ENCODE assay signal across 12 mouse cellular contexts in genomic region chr8:115196859-115197258, GRCm38 (mm10).
A peak's percentile ranks its signal among the peaks of the same experiment; 100 is the strongest.
DNase-seq lines count a peak whose midpoint lies in the region; ATAC-seq and TF ChIP-seq lines count a peak whose summit lies in the region.
"Had no signal": no experiment of that assay in that cellular context is flagged by ENCODE, and none has a peak within 500 bp of the region (broad histone marks: within the 10 kb centered on the region; RNA-seq: fewer than 3 reads in every experiment).

No protein-coding gene starts in this region.

- no peak overlapping the region for H3K4me3 ChIP-seq in midbrain, embryonic 11.5 days (ENCODE audit: low read depth, low read length)
- H3K4me3 ChIP-seq in midbrain, embryonic 16.5 days (ENCODE audit: low read depth, low read length): no peak overlapping the region
- H3K4me3 ChIP-seq in embryonic facial prominence, embryonic 14.5 days (ENCODE audit: low read depth, low read length): no peak overlapping the region
- no peak overlapping the region for H3K4me3 ChIP-seq in myocyte
- H3K4me3 ChIP-seq in kidney, embryonic 14.5 days (ENCODE audit: low read length): no peak overlapping the region
- H3K4me3 ChIP-seq: heart, embryonic 13.5 days; neural tube, embryonic 15.5 days had no signal

- H3K4me1 ChIP-seq in midbrain, embryonic 11.5 days (ENCODE audit: control insufficient read depth, insufficient read depth, low read length): peaks cover 10% of the 10 kb centered on the region
- H3K4me1 ChIP-seq in midbrain, embryonic 16.5 days (ENCODE audit: control insufficient read depth, insufficient read depth, low read length): peaks cover 9% of the 10 kb centered on the region; the same call in 1 of the 2 replicates
- H3K4me1 ChIP-seq in embryonic facial prominence, embryonic 14.5 days (ENCODE audit: control insufficient read depth, insufficient read depth, low read length): peaks cover 11% of the 10 kb centered on the region
- H3K4me1 ChIP-seq in kidney, embryonic 14.5 days (ENCODE audit: control insufficient read depth, insufficient read depth, low read length): no peaks in the 10 kb centered on the region

- 0 out of 2 replicates have a peak, but pooled peaks have one; percentile 52 for ATAC-seq in midbrain, embryonic 11.5 days (ENCODE audit: low FRiP score)
- no peak for ATAC-seq in midbrain, embryonic 16.5 days
- ATAC-seq in activated CD4-positive, CD25-positive, alpha-beta regulatory T cell, adult 4 months: peak; percentile 32
- ATAC-seq in embryonic facial prominence, embryonic 14.5 days (ENCODE audit: low read depth): no peak
- no peak for ATAC-seq in kidney, embryonic 14.5 days (ENCODE audit: low FRiP score, low TSS enrichment)
- ATAC-seq: intestine, postnatal 0 days had no signal

- WGBS in midbrain, embryonic 11.5 days: 75% methylated on average over 2 of the region's 2 CpGs
- 62% methylated on average over 2 of the region's 2 CpGs for WGBS in midbrain, embryonic 16.5 days
- WGBS in embryonic facial prominence, embryonic 14.5 days: 70% methylated on average over 2 of the region's 2 CpGs
- WGBS in kidney, embryonic 14.5 days: 70% methylated on average over 2 of the region's 2 CpGs

- H3K79me2 ChIP-seq in myocyte (ENCODE audit: control insufficient read depth, insufficient read depth): no peaks in the 10 kb centered on the region

- no peak overlapping the region for H3K27ac ChIP-seq in midbrain, embryonic 11.5 days (ENCODE audit: low read depth, low read length)
- H3K27ac ChIP-seq in midbrain, embryonic 16.5 days (ENCODE audit: low read length): no peak overlapping the region
- no peak overlapping the region for H3K27ac ChIP-seq in embryonic facial prominence, embryonic 14.5 days (replicated peaks; ENCODE audit: low read depth, low read length)
- H3K27ac ChIP-seq in kidney, embryonic 14.5 days (ENCODE audit: low read depth, low read length): no peak overlapping the region
- H3K27ac ChIP-seq: heart, embryonic 13.5 days; liver, embryonic 14.5 days; neural tube, embryonic 15.5 days had no signal

- H3K9me3 ChIP-seq in midbrain, embryonic 11.5 days (ENCODE audit: control insufficient read depth, low read length): no peaks in the 10 kb centered on the region; the same call in 1 of the 2 replicates
- H3K9me3 ChIP-seq in midbrain, embryonic 16.5 days (replicated peaks; ENCODE audit: control insufficient read depth, low read length, poor library complexity, severe bottlenecking): no peaks in the 10 kb centered on the region
- no peaks in the 10 kb centered on the region for H3K9me3 ChIP-seq in embryonic facial prominence, embryonic 14.5 days (ENCODE audit: control insufficient read depth, low read length)
- no peaks in the 10 kb centered on the region for H3K9me3 ChIP-seq in kidney, embryonic 14.5 days (ENCODE audit: control insufficient read depth, low read length)
- H3K9me3 ChIP-seq: heart, embryonic 13.5 days; neural tube, embryonic 15.5 days had no signal

- H3ac ChIP-seq in myocyte (ENCODE audit: control insufficient read depth, insufficient read length): no peak overlapping the region

- H3K27me3 ChIP-seq in midbrain, embryonic 11.5 days (ENCODE audit: control insufficient read depth, insufficient read depth, low read length): peaks cover 3% of the 10 kb centered on the region
- peaks cover 3% of the 10 kb centered on the region for H3K27me3 ChIP-seq in midbrain, embryonic 16.5 days (ENCODE audit: control insufficient read depth, insufficient read depth, low read depth, low read length)
- H3K27me3 ChIP-seq in embryonic facial prominence, embryonic 14.5 days (replicated peaks; ENCODE audit: control insufficient read depth, insufficient read depth, low read length): peaks cover 10% of the 10 kb centered on the region
- H3K27me3 ChIP-seq in myocyte (ENCODE audit: control insufficient read depth, insufficient read depth, insufficient read length): no peaks in the 10 kb centered on the region
- H3K27me3 ChIP-seq in kidney, embryonic 14.5 days (ENCODE audit: control insufficient read depth, insufficient read depth, low read length): no peaks in the 10 kb centered on the region; the same call in 1 of the 2 replicates

- H3K4me2 ChIP-seq in midbrain, embryonic 11.5 days: no peak overlapping the region
- H3K4me2 ChIP-seq in midbrain, embryonic 16.5 days (ENCODE audit: low read length): no peak overlapping the region
- no peak overlapping the region for H3K4me2 ChIP-seq in embryonic facial prominence, embryonic 14.5 days (ENCODE audit: low read depth, low read length)
- H3K4me2 ChIP-seq in myocyte (ENCODE audit: low read depth): peak overlapping the region; percentile 15
- no peak overlapping the region for H3K4me2 ChIP-seq in kidney, embryonic 14.5 days (replicated peaks; ENCODE audit: low read depth, low read length)
- H3K4me2 ChIP-seq: heart, embryonic 13.5 days; neural tube, embryonic 15.5 days had no signal

- H3K36me3 ChIP-seq in midbrain, embryonic 11.5 days (ENCODE audit: control insufficient read depth, insufficient read depth, low read length): no peaks in the 10 kb centered on the region
- H3K36me3 ChIP-seq in midbrain, embryonic 16.5 days (ENCODE audit: control insufficient read depth, insufficient read depth, low read length): no peaks in the 10 kb centered on the region
- no peaks in the 10 kb centered on the region for H3K36me3 ChIP-seq in embryonic facial prominence, embryonic 14.5 days (ENCODE audit: control insufficient read depth, insufficient read depth, low read length)
- no peaks in the 10 kb centered on the region for H3K36me3 ChIP-seq in myocyte (ENCODE audit: control insufficient read depth, insufficient read depth)
- no peaks in the 10 kb centered on the region for H3K36me3 ChIP-seq in kidney, embryonic 14.5 days (ENCODE audit: control insufficient read depth, insufficient read depth, low read length)
- H3K36me3 ChIP-seq: heart, embryonic 13.5 days; neural tube, embryonic 15.5 days had no signal

- DNase-seq in midbrain, embryonic 11.5 days (ENCODE audit: low spot score, missing footprints): peak; percentile 87
- DNase-seq in embryonic facial prominence, embryonic 14.5 days (ENCODE audit: low spot score): peak; percentile 69
- DNase-seq in gastrocnemius, adult 18-20 months (ENCODE audit: low spot score): no peak
- DNase-seq: cerebellum, adult 9-10 months had no signal

- no peak for TF ChIP-seq POLR2A in myocyte (IDR thresholded peaks at IDR 0.05; ENCODE audit: insufficient read length, low read depth)

- H3K9ac ChIP-seq in midbrain, embryonic 11.5 days (ENCODE audit: low read length): no peak overlapping the region
- H3K9ac ChIP-seq in midbrain, embryonic 16.5 days (ENCODE audit: low read depth, low read length): no peak overlapping the region
- H3K9ac ChIP-seq in embryonic facial prominence, embryonic 14.5 days (ENCODE audit: low read depth, low read length): no peak overlapping the region
- H3K9ac ChIP-seq in kidney, embryonic 14.5 days (ENCODE audit: low read depth, low read length): no peak overlapping the region
- H3K9ac ChIP-seq: heart, embryonic 13.5 days; liver, embryonic 14.5 days; neural tube, embryonic 15.5 days had no signal

TF ChIP-seq in myocyte, 11 proteins besides CTCF, POLR2A, EP300 and RAD21:
- TF ChIP-seq MYOD1 (IDR thresholded peaks at IDR 0.05; ENCODE audit: control insufficient read depth in 1 of 3, insufficient read length in 2 of 3, low read depth in 2 of 3) (peak in 2 of 3 experiments; percentile 6 to 21), SRF (IDR thresholded peaks at IDR 0.05; ENCODE audit: control insufficient read depth, insufficient read length, low read depth) (no peak), USF1 (IDR thresholded peaks at IDR 0.05; ENCODE audit: low read depth) (peak; percentile 87), POLR2AphosphoS2 (IDR thresholded peaks at IDR 0.05; ENCODE audit: insufficient read length, low read depth) (no peak)

Comparison
In these comparisons a context has a peak if more than half of its experiments do, and no peak if none do; other contexts are left out.
1. ATAC-seq: peak in midbrain, embryonic 11.5 days (single experiment) and activated CD4-positive, CD25-positive, alpha-beta regulatory T cell, adult 4 months (single experiment); none in midbrain, embryonic 16.5 days (single experiment), embryonic facial prominence, embryonic 14.5 days (single experiment) and kidney, embryonic 14.5 days (single experiment).